In genomic region chr12:23800776-23801175, GRCm38 (mm10) we compare ENCODE assay signal across 14 mouse cellular contexts. TPM values are rescaled to one million over a fixed set of nuclear protein-coding genes. Genes with fewer than 3 reads are reported as not detected.
DNase-seq lines count a peak whose midpoint lies in the region; ATAC-seq lines count a peak whose summit lies in the region.
"Not testable (repeated sequence)": the region's sequence is repeated elsewhere in the genome, so short reads cannot be mapped to it uniquely, and the experiment has no call there.
"Had no signal": no experiment of that assay in that cellular context is flagged by ENCODE, and none has a peak within 500 bp of the region (broad histone marks: within the 10 kb centered on the region; RNA-seq: fewer than 3 reads in every experiment).

No protein-coding gene starts in this region.

- H3K27ac ChIP-seq in ES-E14 (ENCODE audit: insufficient read depth, low read depth, low read length, poor library complexity, severe bottlenecking); forebrain, embryonic 11.5 days (ENCODE audit: low read depth, low read length); hindbrain, embryonic 12.5 days; kidney, embryonic 15.5 days; neural tube, embryonic 11.5 days (ENCODE audit: low read depth, low read length): not testable (repeated sequence)

- ATAC-seq in forebrain, embryonic 11.5 days (replicated peaks; ENCODE audit: low FRiP score); hindbrain, embryonic 12.5 days (ENCODE audit: low FRiP score); kidney, embryonic 15.5 days (replicated peaks; ENCODE audit: low FRiP score); neural tube, embryonic 11.5 days (ENCODE audit: insufficient read depth, low FRiP score, low TSS enrichment): not testable (repeated sequence)

- not testable (repeated sequence) for H3K9me3 ChIP-seq in ES-E14 (ENCODE audit: control insufficient read depth, insufficient read depth, low read depth, low read length); forebrain, embryonic 11.5 days (ENCODE audit: control insufficient read depth, low read length); hindbrain, embryonic 12.5 days (replicated peaks); kidney, embryonic 15.5 days (replicated peaks); neural tube, embryonic 11.5 days (ENCODE audit: control insufficient read depth, low read length)

- H3K4me3 ChIP-seq in ES-E14 (ENCODE audit: insufficient read depth in 1 of 2, low read depth in 1 of 2, low read length in 2 of 2, poor library complexity in 1 of 2, severe bottlenecking in 1 of 2): peak overlapping the region; percentile 64 to 66; a peak in 3 of 4 replicates
- not testable (repeated sequence) for H3K4me3 ChIP-seq in forebrain, embryonic 11.5 days (ENCODE audit: low read depth, low read length); neural tube, embryonic 11.5 days (ENCODE audit: low read depth, low read length)
- H3K4me3 ChIP-seq in hindbrain, embryonic 12.5 days: peak overlapping the region; percentile 18; the same call in 1 of the 2 replicates
- H3K4me3 ChIP-seq in kidney, embryonic 15.5 days (replicated peaks): peak overlapping the region; percentile 31

- WGBS in forebrain, embryonic 11.5 days: 24% methylated on average over 28 of the region's 43 CpGs
- 18% methylated on average over 40 of the region's 43 CpGs for WGBS in hindbrain, embryonic 12.5 days
- 17% methylated on average over 40 of the region's 43 CpGs for WGBS in kidney, embryonic 15.5 days
- WGBS in neural tube, embryonic 11.5 days: 12% methylated on average over 35 of the region's 43 CpGs

- in situ Hi-C loops in ES-E14 (cut with MboI; ENCODE audit: low sequenced_read_pairs in 2 of 2, unreplicated experiment in 2 of 2): not testable (repeated sequence)

- peak overlapping the region; percentile 56 for H3K9ac ChIP-seq in ES-E14 (ENCODE audit: insufficient read depth, low read depth, low read length, poor library complexity, severe bottlenecking)
- not testable (repeated sequence) for H3K9ac ChIP-seq in forebrain, embryonic 11.5 days (ENCODE audit: low read length); hindbrain, embryonic 12.5 days; kidney, embryonic 15.5 days; neural tube, embryonic 11.5 days (ENCODE audit: low read length)

- not testable (repeated sequence) for H3K27me3 ChIP-seq in forebrain, embryonic 11.5 days (ENCODE audit: control insufficient read depth, insufficient read depth, low read length); hindbrain, embryonic 12.5 days; kidney, embryonic 15.5 days; neural tube, embryonic 11.5 days (ENCODE audit: control insufficient read depth, insufficient read depth, low read length)

- H3K36me3 ChIP-seq in ES-E14 (ENCODE audit: control insufficient read depth, insufficient read depth, low read length, poor library complexity, severe bottlenecking); forebrain, embryonic 11.5 days (ENCODE audit: control insufficient read depth, insufficient read depth, low read length); hindbrain, embryonic 12.5 days; kidney, embryonic 15.5 days; neural tube, embryonic 11.5 days (ENCODE audit: control insufficient read depth, insufficient read depth, low read length): not testable (repeated sequence)

- DNase-seq in ES-E14 (ENCODE audit: low read depth, low spot score) (peak; percentile 40), liver (peak; percentile 2)
- DNase-seq in embryo, embryonic 11.5 days (ENCODE audit: low read depth, low spot score): peak; percentile 20
- peak; percentile 24 for DNase-seq in forebrain, embryonic 11.5 days (ENCODE audit: low spot score)
- peak; percentile 11 for DNase-seq in neural tube, embryonic 11.5 days (ENCODE audit: low spot score)

- H3K4me1 ChIP-seq in ES-E14 (ENCODE audit: control insufficient read depth in 2 of 2, insufficient read depth in 2 of 2, low read length in 2 of 2, poor library complexity in 1 of 2); forebrain, embryonic 11.5 days (replicated peaks; ENCODE audit: control insufficient read depth, insufficient read depth, low read length); hindbrain, embryonic 12.5 days; kidney, embryonic 15.5 days; neural tube, embryonic 11.5 days (ENCODE audit: control insufficient read depth, insufficient read depth, low read length): not testable (repeated sequence)

- not testable (repeated sequence) for H3K4me2 ChIP-seq in forebrain, embryonic 11.5 days (ENCODE audit: low read depth, low read length, severe bottlenecking); neural tube, embryonic 11.5 days (ENCODE audit: low read depth)
- H3K4me2 ChIP-seq in hindbrain, embryonic 12.5 days (replicated peaks): peak overlapping the region; percentile 13; the same call in 1 of the 2 replicates
- peak overlapping the region; percentile 43 for H3K4me2 ChIP-seq in kidney, embryonic 15.5 days

RNA-seq across cellular contexts. Expression of gene Gm10330, which starts 20.7 kb away (rescaled TPM):
- 0.85 and 1.6 TPM in 2 replicates for total RNA-seq in ES-E14 (2012; rRNA removed)
- 0.40 and 0.68 TPM in 2 replicates for polyA plus RNA-seq in forebrain, embryonic 11.5 days (2014; fragmentation: Nextera tagmentation; extraction: Ambion mirVana)
- polyA plus RNA-seq in hindbrain, embryonic 12.5 days (2016; fragmentation: Nextera tagmentation; extraction: Ambion mirVana): 0.51 and 0.62 TPM in 2 replicates
- 0.64 and 0.80 TPM in 2 replicates for polyA plus RNA-seq in kidney, embryonic 15.5 days (2015; fragmentation: Nextera tagmentation; extraction: Ambion mirVana)
- polyA plus RNA-seq in neural tube, embryonic 11.5 days (2014; fragmentation: Nextera tagmentation; extraction: Ambion mirVana): 0.28 and 0.35 TPM in 2 replicates
- total RNA-seq: adrenal gland, postnatal 36 days; gastrocnemius, adult 18-20 months; granulocyte monocyte progenitor cell, adult 5-6 weeks; layer of hippocampus, postnatal 10 days had no signal
- polyA plus RNA-seq: activated CD4-positive, CD25-positive, alpha-beta regulatory T cell, adult 4 months; C2C12; liver, embryonic 15.5 days had no signal
